Mouse (Mus musculus) c-Kit-positive CD71-negative TER-119-negative erythroid progenitor cells, embryonic 14.5 days (primary cell): ENCODE measurements around the gene Gm5890.
"Not testable (repeated sequence)": the region's sequence is repeated elsewhere in the genome, so short reads cannot be mapped to it uniquely, and the experiment has no call there.

Experiments
- DNase-seq: peaks from one replicate; pipeline ENCODE4 v3.0.0-alpha.2; 2013; ENCODE audit warnings: low read depth

Gm5890 gene

GRCm38 (mm10) chr7:20262734-20263133 is at the start of gene Gm5890:
Gm5890 (minus strand) TSS chr7:20262834.
- not testable (repeated sequence) for DNase-seq

- DNase-seq = not testable (repeated sequence)
These were observed 28.9 kb downstream of the Gm5890 start, which contains the start of gene Gm4498 for GRCm38 (mm10) chr7:20233728-20234127. Gm4498 (minus strand) TSS chr7:20233828.
